Mouse (Mus musculus): ENCODE measurements around the gene Slc35b3. TPM values are rescaled to one million over a fixed set of nuclear protein-coding genes. Genes with fewer than 3 reads are reported as not detected.
A peak's percentile ranks its signal among the peaks of the same experiment; 100 is the strongest.

The Slc35b3 gene
- polyA plus RNA-seq (2015; fragmentation: Nextera tagmentation; extraction: Ambion mirVana), result 35.4 and 38.2 TPM in 2 replicates

- H3K4me3 ChIP-seq (replicated peaks), result peak within 1 kb of the TSS; percentile 85
- peak; percentile 96 for ATAC-seq (ENCODE audit: insufficient number of reproducible peaks, low FRiP score, low TSS enrichment, low read depth)
- H3K9me3 ChIP-seq (replicated peaks), result no peaks in the 10 kb centered on the region
- 0 out of 2 replicates have a peak, but pooled peaks cover 3% of the 10 kb centered on the region for H3K36me3 ChIP-seq
- peak within 1 kb of the TSS; percentile 75 for H3K27ac ChIP-seq (replicated peaks)
- peak within 1 kb of the TSS; percentile 65 for H3K9ac ChIP-seq
- H3K4me2 ChIP-seq (replicated peaks), result peak within 1 kb of the TSS; percentile 60
- under 1% methylated on average over 65 of the region's 67 CpGs for WGBS
- peaks cover 18% of the 10 kb centered on the region for H3K4me1 ChIP-seq
- H3K27me3 ChIP-seq, result no peaks in the 10 kb centered on the region
These were observed at the start of gene Slc35b3 for GRCm38 (mm10) chr13:38960063-38961050. Gene Slc35b3 (minus strand): TSS chr13:38960875.

DNA sequence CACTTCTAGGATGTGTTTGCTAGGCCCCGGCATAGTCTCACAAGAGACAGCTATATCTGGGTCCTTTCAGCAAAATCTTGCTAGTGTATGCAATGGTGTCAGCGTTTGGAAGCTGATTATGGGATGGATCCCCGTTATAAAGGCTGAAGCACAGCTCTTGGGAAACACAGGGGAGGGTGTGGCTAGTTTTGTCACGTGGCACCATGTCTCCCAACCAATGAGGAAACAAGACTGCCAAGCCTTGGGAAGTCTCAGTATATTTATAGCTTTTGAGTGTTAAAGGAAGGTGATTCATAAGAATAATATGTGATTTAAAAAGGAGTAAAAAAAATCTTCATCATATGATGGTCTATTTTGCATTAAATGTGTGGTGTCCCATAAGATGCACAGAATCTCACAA is 49.6 kb upstream of the Slc35b3 start:
- ATAC-seq (ENCODE audit: insufficient number of reproducible peaks, low FRiP score, low TSS enrichment, low read depth), result no peak
- WGBS, result 78% methylated on average over 4 of the region's 4 CpGs
- Histone ChIP-seq H3K9ac (no peak overlapping the region), H3K4me1 (0 out of 2 replicates have a peak, but pooled peaks cover 6% of the 10 kb centered on the region), H3K27me3 (no peaks in the 10 kb centered on the region), H3K4me3 (replicated peaks) (no peak overlapping the region), H3K9me3 (replicated peaks) (no peaks in the 10 kb centered on the region), H3K36me3 (no peaks in the 10 kb centered on the region), H3K27ac (replicated peaks) (no peak overlapping the region), H3K4me2 (replicated peaks) (no peak overlapping the region)

GRCm38 (mm10) chr13:39003101-39003762 is 42.6 kb upstream of the Slc35b3 start:
- Histone ChIP-seq H3K27ac (replicated peaks) (no peak overlapping the region), H3K36me3 (no peaks in the 10 kb centered on the region), H3K4me3 (replicated peaks) (no peak overlapping the region), H3K4me1 (no peaks in the 10 kb centered on the region), H3K9me3 (replicated peaks) (no peaks in the 10 kb centered on the region), H3K27me3 (no peaks in the 10 kb centered on the region), H3K9ac (no peak overlapping the region), H3K4me2 (replicated peaks) (no peak overlapping the region)
- ATAC-seq (ENCODE audit: insufficient number of reproducible peaks, low FRiP score, low TSS enrichment, low read depth), result no peak

DNA sequence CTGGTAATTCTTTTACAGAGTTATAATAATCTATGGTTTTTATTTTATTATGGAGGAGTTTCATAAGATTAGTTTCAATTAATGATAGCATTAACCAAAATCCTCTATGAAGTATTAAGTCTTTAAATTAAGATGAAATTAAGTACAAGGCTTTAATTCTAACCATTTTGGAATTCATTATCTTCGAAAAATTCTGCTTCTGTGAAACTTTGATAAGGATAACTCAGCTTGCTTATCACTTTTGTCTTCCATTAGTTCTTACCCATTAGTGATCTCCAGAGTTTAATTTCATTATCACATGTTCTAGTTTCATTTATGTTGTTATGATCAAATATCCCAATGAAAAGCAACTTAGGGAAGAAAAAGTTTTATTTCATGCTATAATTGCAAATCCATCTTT is 41.7 kb upstream of the Slc35b3 start:
- 66% methylated on average over 1 of the region's 1 CpGs for WGBS
- Histone ChIP-seq H3K4me1 (no peaks in the 10 kb centered on the region), H3K4me2 (replicated peaks) (no peak overlapping the region), H3K36me3 (no peaks in the 10 kb centered on the region), H3K9me3 (replicated peaks) (no peaks in the 10 kb centered on the region), H3K9ac (no peak overlapping the region), H3K4me3 (replicated peaks) (no peak overlapping the region), H3K27ac (replicated peaks) (no peak overlapping the region), H3K27me3 (no peaks in the 10 kb centered on the region)
- no peak for ATAC-seq (ENCODE audit: insufficient number of reproducible peaks, low FRiP score, low TSS enrichment, low read depth)

DNA sequence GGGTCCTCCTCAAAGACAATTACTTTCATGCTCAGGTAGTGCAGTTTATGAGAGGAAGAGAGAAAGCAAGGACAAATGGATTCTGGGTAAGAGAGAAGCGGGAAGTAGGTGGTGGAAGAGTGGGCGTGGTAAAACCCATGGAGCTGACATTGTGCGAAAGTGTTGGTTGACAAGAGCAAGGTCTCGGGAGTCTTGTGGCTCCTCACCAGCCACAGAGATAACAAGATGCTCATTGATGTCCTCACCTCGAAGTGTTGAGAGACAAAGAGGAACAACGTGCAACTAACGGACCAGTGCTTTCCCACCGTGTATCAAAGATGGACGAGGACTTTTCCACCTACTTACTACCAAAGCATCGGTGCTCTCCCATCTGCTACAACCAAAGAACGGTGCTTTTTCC is 40.8 kb upstream of the Slc35b3 start:
- H3K36me3 ChIP-seq, result no peaks in the 10 kb centered on the region
- H3K4me1 ChIP-seq, result no peaks in the 10 kb centered on the region
- no peak overlapping the region for H3K9ac ChIP-seq
- H3K27ac ChIP-seq (replicated peaks), result no peak overlapping the region
- 91% methylated on average over 11 of the region's 11 CpGs for WGBS
- no peaks in the 10 kb centered on the region for H3K27me3 ChIP-seq
- H3K9me3 ChIP-seq (replicated peaks), result no peaks in the 10 kb centered on the region
- ATAC-seq (ENCODE audit: insufficient number of reproducible peaks, low FRiP score, low TSS enrichment, low read depth), result no peak
- H3K4me3 ChIP-seq (replicated peaks), result no peak overlapping the region
- no peak overlapping the region for H3K4me2 ChIP-seq (replicated peaks)

DNA sequence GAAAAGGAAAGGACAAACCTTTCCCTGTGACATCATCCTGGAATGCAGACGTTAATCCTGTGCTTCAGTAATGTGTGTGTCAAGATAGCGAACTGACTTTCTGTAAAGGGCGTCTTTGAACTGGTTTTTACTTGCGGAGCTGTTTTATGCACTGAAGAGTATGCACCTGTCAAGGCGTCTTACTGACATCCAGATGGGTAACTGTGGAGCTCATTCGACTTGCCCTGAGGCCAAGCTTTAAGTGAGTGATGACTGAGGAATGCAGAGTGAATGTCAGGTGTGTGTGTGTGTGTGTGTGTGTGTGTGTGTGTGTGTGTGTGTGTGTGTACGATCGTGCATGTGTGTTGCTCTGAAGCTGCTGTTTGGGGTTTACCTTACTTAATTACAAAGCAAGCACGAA is 38.3 kb upstream of the Slc35b3 start:
- Histone ChIP-seq H3K27me3 (no peaks in the 10 kb centered on the region), H3K4me3 (replicated peaks) (no peak overlapping the region), H3K4me1 (no peaks in the 10 kb centered on the region), H3K9ac (no peak overlapping the region), H3K9me3 (replicated peaks) (no peaks in the 10 kb centered on the region), H3K36me3 (no peaks in the 10 kb centered on the region), H3K27ac (replicated peaks) (no peak overlapping the region), H3K4me2 (replicated peaks) (no peak overlapping the region)
- 56% methylated on average over 9 of the region's 9 CpGs for WGBS
- no peak for ATAC-seq (ENCODE audit: insufficient number of reproducible peaks, low FRiP score, low TSS enrichment, low read depth)

GRCm38 (mm10) chr13:38992529-38992928 is 31.9 kb upstream of the Slc35b3 start:
- H3K9me3 ChIP-seq (replicated peaks), result no peaks in the 10 kb centered on the region
- no peak for ATAC-seq (ENCODE audit: insufficient number of reproducible peaks, low FRiP score, low TSS enrichment, low read depth)
- WGBS, result 19% methylated on average over 5 of the region's 5 CpGs
- H3K27me3 ChIP-seq, result no peaks in the 10 kb centered on the region
- no peak overlapping the region for H3K4me3 ChIP-seq (replicated peaks)
- H3K36me3 ChIP-seq, result no peaks in the 10 kb centered on the region
- H3K27ac ChIP-seq (replicated peaks), result no peak overlapping the region
- no peak overlapping the region for H3K4me2 ChIP-seq (replicated peaks)
- no peak overlapping the region for H3K9ac ChIP-seq
- H3K4me1 ChIP-seq, result no peaks in the 10 kb centered on the region

GRCm38 (mm10) chr13:38983751-38984150 is 23.1 kb upstream of the Slc35b3 start:
- no peak for ATAC-seq (ENCODE audit: insufficient number of reproducible peaks, low FRiP score, low TSS enrichment, low read depth)

GRCm38 (mm10) chr13:38980900-38981299 is 20.2 kb upstream of the Slc35b3 start:
- H3K4me3 ChIP-seq (replicated peaks), result no peak overlapping the region
- no peaks in the 10 kb centered on the region for H3K27me3 ChIP-seq
- 74% methylated on average over 3 of the region's 3 CpGs for WGBS
- no peak overlapping the region for H3K27ac ChIP-seq (replicated peaks)
- H3K36me3 ChIP-seq, result no peaks in the 10 kb centered on the region
- H3K4me1 ChIP-seq, result no peaks in the 10 kb centered on the region
- no peak overlapping the region for H3K9ac ChIP-seq
- no peak for ATAC-seq (ENCODE audit: insufficient number of reproducible peaks, low FRiP score, low TSS enrichment, low read depth)
- no peak overlapping the region for H3K4me2 ChIP-seq (replicated peaks)
- no peaks in the 10 kb centered on the region for H3K9me3 ChIP-seq (replicated peaks)

More at GRCm38 (mm10) chr13:38983751-38984150, 23.1 kb upstream of the Slc35b3 start:
- WGBS, result 61% methylated on average over 5 of the region's 5 CpGs
- no peaks in the 10 kb centered on the region for H3K27me3 ChIP-seq
- no peak overlapping the region for H3K4me2 ChIP-seq (replicated peaks)
- H3K9ac ChIP-seq, result no peak overlapping the region
- no peaks in the 10 kb centered on the region for H3K9me3 ChIP-seq (replicated peaks)
- no peak overlapping the region for H3K27ac ChIP-seq (replicated peaks)
- H3K4me3 ChIP-seq (replicated peaks), result no peak overlapping the region
- H3K4me1 ChIP-seq, result no peaks in the 10 kb centered on the region
- no peaks in the 10 kb centered on the region for H3K36me3 ChIP-seq

GRCm38 (mm10) chr13:38976978-38977377 is 16.3 kb upstream of the Slc35b3 start:
- H3K9ac ChIP-seq, result no peak overlapping the region
- no peaks in the 10 kb centered on the region for H3K36me3 ChIP-seq

DNA sequence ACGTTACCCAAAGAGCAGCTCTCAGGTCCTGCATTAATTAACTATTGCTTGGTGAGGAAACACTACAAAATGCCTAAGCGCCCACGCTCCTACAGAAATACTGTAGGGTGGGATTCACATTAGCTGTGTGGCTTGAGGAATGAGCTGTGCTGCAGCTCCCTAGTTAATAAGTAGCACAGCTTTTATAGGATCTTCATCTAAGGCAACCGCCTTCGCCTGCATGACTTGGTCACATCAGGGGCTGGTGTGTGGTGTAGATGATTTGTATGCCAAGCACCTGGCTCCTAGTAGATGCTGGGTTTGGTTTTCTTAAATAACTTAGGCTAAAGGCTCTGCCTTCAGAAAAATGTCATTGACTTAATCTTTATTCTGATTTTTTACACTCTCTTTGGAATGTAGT is 15.2 kb upstream of the Slc35b3 start:
- Histone ChIP-seq H3K4me3 (replicated peaks) (no peak overlapping the region), H3K27me3 (no peaks in the 10 kb centered on the region), H3K27ac (replicated peaks) (no peak overlapping the region), H3K36me3 (no peaks in the 10 kb centered on the region), H3K4me1 (no peaks in the 10 kb centered on the region), H3K4me2 (replicated peaks) (no peak overlapping the region), H3K9me3 (replicated peaks) (no peaks in the 10 kb centered on the region), H3K9ac (no peak overlapping the region)
- no peak for ATAC-seq (ENCODE audit: insufficient number of reproducible peaks, low FRiP score, low TSS enrichment, low read depth)
- 86% methylated on average over 5 of the region's 5 CpGs for WGBS

More at GRCm38 (mm10) chr13:38976978-38977377, 16.3 kb upstream of the Slc35b3 start:
- Histone ChIP-seq H3K4me3 (replicated peaks) (no peak overlapping the region), H3K4me1 (no peaks in the 10 kb centered on the region), H3K9me3 (replicated peaks) (no peaks in the 10 kb centered on the region), H3K4me2 (replicated peaks) (no peak overlapping the region), H3K27ac (replicated peaks) (no peak overlapping the region), H3K27me3 (no peaks in the 10 kb centered on the region)
- no peak for ATAC-seq (ENCODE audit: insufficient number of reproducible peaks, low FRiP score, low TSS enrichment, low read depth)
- 88% methylated on average over 6 of the region's 6 CpGs for WGBS
